Mouse (Mus musculus): ENCODE data around the gene Ube3c.

Ube3c gene

DNA sequence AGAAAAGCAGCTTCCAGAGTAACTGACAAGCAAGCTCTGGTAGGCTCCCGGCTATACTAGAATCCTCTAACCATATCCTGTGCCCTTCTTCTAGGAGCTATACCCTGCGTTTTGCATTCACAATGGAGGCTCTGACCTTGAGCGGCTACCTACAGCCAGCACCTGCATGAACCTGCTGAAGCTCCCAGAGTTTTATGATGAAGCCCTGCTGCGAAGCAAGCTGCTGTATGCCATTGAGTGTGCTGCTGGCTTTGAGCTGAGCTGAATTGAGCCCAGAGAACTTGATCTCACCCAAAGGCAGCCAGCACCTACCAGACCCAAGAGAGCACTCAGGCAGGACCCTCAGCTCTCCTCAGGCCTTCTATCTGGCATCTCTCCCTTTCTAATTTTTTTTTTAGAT lies 105.3 kb downstream of the Ube3c start:
- no peak for DNase-seq

DNA sequence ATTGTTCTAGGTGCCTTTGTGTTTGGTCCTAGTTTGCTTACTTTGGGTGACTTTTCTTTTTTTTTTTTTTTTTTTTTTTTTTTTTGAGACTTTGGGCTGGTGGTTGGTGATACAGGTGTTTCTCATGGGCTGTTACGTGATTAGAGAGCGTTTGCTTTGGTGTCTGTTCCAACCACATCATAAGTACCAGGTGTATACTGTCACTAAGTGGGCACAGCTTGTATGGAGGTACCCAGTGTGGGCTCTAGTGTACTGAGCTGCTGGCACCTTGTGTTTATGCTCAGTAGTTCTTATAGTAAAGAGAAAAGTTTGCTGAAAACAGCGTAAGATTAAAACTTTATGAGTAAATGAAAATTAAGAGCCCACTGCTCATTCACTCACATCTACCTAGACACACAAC lies 107.4 kb downstream of the Ube3c start:
- no peak for DNase-seq

DNA sequence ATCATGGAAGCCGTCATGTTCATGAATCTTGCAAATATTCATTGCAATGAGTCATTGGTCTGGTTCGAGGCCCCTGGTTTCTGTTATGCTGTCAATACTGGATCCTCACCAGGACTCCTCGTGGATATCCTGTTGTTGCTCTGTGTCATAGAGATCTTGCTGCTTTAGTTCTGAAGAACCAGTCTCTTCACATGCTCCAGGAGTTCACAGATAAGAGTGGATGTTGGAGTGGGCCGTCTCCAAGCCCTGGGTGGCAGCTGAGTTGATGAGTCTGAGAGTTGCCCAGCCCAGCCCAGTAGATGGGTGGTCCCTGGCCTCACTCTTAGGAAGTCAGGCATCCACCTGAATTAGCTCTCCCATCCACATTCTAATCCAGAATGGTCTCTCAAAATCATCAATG lies 116.0 kb downstream of the Ube3c start:
- DNase-seq = no peak

GRCm38 (mm10) chr5:29687671-29688070 lies 118.6 kb downstream of the Ube3c start:
- peak; percentile 13 to 59 for DNase-seq

- no peak for DNase-seq
These were observed 119.3 kb downstream of the Ube3c start for GRCm38 (mm10) chr5:29688352-29688751.

DNA sequence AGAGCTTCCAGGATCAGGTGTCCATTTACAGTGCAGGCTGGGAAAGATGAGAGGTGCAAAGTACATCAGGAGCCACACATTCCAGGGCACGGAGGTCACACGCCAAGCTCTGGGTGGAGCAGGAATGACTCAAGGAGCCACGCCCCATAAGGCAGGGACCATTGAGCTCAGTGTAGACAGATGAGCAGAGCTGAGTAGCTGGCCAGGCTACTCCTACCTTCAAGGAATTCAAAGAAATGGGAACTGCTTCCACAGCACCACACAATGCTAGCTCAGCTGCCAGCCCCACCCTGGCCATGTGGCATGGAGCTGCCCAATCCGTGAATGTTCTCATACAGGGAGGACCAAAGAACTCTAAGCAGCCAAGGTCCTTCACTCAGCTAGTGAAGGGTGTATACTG lies 129.5 kb downstream of the Ube3c start:
- DNase-seq = peak; percentile 37 to 46

DNA sequence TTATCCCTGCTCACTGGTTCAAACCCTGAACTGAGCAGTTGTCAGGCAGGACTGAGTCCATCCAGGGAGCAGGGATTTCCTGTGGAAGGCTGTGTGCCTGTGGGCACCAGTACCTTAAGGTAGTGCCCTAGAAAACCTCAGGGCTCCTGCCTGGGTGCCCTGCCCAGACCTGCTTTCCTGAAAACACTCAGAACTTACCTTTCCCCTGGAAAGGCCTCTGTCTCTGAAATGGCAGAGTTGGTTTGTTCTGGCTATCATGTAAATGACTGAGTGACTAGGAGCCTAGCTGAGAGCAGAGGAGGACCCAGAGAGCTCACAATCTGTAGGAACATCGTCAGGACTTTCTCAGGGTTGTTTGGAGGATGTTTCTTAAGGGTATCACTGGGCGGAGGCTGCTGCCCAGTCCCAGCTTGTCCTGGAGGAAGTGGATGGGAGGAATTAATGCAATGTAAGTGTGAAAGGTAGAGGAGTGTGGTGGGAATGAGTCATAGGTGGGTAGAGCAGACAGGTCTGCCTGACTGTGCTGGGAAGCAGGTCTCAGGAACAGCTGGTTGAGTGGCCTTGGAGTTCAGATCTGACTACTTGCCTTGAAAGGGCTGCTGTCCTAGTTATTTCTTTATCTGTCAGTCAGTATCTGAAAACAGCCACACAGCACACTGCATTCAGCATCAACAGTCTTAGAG lies 130.6 kb downstream of the Ube3c start:
- DNase-seq = no peak

- no peak for DNase-seq
These were observed 138.2 kb downstream of the Ube3c start for GRCm38 (mm10) chr5:29707241-29707640.

DNA sequence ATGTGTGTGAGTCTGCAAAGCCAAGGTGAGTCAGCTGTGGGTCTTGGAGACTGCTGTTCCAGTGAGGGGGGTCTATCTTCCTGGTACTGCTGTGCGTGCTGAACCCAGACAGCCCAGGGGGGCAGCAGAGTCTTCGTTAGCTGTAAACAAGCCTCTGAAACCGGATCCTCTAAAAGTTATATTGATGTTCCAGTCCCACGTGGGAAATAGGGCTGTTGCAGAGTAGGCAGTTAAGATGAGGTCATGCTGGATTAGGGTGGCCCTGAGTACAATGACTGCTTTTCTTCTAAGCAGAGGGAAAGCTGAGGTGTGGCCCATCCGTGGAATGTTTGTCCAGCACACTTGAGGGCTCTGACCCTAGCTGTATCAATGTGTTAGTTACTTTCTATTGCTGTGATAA lies 139.2 kb downstream of the Ube3c start:
- no peak for DNase-seq

DNA sequence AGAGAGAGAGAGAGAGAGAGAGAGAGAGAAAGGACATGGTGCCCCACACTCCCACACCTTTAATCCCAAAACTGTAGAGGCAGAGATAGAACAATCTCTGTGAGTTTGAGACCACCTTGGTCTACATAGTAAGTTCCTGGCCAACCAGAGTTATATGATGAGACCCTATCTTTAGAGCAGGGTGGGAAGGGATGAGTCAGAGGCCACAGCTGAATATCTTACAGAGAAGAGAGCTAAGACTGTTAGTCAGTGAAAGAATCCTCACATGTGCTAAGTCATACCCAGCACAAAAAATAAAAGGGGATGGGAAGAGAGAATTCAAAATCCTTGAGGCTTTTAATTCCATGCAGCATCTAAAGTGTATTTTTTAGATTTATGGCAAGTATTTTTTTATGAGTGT lies 142.6 kb downstream of the Ube3c start:
- no peak for DNase-seq

- no peak for DNase-seq
These were observed 143.9 kb downstream of the Ube3c start for GRCm38 (mm10) chr5:29712906-29713305.

GRCm38 (mm10) chr5:29721159-29721558 lies 152.1 kb downstream of the Ube3c start:
- DNase-seq = no peak

DNA sequence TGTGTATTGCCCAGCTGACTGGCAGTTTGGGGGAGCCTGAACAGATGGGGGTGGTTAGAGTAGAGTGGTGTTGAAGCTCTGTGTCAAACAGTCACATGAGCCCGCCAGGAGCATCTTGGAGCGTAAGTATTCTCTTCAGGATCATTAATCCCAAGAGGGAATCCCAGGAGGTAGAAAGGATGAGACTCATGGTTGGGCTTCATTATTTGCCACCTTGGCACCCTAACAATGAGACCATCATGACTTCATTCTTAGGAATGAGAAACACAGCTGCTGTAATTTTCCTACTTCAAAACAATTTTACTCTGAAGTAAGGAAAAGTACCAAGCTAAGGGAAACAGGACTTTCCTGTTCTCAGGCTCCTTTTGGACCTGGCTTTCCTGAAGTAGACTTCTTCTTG lies 156.3 kb downstream of the Ube3c start:
- DNase-seq = no peak
